Mouse (Mus musculus): ENCODE measurements around the gene Gm28048.

Gm28048 gene

DNA sequence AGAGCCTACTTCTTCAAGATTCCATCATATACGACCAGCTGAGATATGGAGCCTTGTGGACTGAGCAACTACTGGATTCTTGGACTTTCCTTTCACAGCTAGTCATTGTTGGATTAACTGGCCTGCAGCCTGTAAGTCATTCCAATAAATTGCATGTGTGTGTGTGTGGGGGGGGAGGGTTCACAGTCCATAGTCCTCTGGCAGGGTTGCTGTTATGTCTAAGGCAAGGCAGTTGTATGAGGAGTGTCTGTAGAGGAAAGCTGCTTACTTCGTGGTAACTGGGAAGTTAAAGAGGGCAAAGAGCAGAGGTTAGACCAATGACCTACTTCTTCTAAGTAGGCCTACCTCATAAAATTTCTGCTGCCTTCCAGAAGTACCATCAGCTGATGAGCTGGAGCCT is 98.2 kb downstream of the Gm28048 start:
- no peak for DNase-seq

DNA sequence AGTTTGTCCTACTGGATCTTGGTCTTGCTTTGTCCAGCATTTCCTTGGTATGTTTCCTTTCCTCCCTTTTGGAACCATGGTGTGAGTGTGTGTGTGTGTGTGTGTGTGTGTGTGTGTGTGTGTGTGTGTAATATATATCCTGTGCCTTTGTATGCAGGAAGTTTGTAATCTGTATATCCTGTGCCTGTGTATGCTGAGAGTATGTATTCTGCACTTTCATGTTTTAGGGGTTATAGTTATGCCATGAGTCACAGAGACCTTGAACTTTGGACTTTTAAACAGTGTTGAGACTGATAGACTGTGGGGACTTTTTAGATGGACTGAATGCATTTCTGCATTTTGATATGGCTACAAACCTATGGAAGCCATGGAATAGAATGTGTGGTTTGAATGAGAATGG is 99.0 kb downstream of the Gm28048 start:
- DNase-seq = no peak

DNA sequence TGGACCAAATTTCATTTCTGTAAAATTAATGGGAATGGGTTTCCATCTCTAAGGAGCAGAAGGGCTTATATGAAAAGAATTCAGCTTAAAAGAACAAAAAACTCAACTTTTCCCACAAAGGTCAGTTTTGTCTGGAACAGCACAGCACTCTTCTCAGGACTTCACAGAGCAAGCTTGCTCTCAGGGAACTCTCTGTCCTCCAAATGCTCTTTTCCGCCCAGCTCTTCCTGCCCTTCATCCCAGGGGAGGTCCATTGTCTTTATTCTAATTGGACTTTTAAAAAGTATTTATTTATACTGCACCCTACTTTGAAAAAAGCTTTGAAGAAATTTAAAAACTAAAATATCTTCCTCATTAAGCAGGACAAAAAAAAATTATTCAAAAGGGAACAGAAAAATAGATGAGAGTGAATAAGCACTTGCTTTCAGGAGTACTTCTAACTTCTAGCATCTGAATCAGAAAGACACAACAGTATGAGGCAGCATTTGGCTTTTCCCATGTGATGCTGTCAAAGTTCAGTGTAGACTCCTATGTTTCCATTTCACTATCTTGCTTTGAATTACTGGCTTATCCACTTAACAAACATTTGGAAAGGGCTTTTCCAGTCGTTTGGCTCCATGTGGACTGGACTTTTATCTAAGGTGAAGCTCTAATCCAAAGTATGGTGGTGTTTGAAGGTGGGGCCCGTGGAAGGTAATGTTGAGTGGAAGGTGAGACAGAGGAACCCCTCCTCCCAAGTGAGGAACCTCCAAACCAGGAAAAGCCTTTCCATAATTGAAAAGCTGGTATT is 101.3 kb downstream of the Gm28048 start:
- no peak for DNase-seq

DNA sequence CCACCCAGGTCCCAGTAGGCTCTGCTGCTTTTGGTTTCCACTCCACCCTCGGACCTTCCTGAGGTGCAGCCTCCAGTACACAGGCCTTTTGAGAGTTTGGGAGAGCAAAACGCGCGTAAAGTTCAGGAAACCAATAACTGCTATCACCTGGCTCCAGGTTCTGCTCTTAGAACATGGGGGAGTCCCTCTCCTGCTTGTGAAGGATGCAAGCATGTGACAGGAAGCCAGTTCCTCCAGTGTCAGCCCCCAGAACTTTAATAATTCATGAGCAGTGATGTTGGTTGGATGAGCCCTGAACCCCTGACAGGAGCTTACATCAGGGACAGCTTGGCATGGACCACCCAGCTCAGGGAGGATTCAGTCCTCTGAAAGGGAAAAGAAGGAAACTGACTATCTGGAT is 102.2 kb downstream of the Gm28048 start:
- DNase-seq = no peak

DNA sequence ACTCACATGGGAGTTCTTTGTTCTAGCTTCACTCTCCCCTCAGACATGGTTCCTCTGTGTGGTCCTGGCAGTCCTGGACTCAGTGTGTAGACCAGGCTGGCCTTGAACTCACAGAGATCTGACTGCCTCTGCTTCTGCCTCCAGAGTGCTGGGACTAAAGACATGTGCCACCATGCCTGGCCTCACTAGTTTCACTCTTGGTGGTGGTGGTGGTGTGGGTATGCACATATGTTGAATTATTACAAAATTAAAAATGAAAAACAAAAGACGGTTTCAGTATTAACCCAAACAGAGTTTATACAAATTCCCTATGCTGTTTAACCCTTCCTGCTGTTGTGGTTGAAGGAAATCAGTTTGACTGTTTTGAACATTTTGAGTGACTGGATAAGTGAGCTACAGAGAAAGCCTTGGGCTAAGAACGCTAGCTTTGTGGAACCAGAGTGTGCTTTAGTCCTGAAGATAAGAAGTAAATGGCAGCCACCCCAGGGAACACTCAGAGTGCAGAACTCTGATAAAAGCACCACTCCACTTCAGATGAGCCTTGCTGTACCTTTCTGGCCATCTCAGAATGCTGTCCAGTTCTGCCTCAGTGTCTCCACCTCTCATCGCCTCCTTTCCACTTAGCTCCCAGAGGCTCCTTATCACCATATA is 105.1 kb downstream of the Gm28048 start:
- no peak for DNase-seq

DNA sequence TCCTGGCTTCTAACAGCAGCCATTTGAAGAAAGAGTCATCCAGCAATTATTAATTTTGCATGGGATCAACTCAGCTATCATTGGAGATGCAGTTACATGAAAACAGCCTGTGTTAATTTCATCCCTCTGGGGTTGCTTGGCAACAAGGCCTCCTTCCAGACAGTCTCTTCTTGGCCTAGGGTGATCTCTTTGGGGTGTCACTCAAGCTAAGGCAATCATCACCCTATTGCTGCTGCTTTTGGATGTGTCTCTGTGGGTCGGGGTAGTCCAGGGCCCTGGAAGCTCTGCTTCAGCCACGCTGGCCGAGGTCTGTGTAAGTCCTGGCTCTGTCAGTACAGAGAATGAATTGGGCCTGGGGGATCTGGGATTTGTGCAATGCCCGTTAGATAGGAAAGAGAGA is 106.6 kb downstream of the Gm28048 start:
- no peak for DNase-seq

DNA sequence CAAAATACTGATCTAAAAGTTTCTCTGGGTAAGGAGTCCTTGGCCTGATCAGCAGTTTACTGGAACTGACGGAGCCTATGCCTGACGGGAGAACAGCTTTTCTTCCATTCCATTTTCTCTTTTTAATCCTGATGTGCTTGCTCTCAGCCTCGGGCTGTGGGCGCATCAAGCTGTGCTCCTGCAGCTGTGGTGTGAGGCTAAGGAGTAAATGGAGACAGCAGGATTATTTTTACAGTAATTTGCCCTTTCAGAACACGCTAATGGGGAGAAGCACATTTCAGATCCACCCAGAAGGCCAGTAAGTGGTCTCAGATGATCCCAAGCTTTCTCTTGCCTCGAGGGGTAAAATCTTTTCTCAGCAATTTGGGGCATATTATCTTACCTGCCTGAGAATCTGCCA is 107.1 kb downstream of the Gm28048 start:
- DNase-seq = no peak

DNA sequence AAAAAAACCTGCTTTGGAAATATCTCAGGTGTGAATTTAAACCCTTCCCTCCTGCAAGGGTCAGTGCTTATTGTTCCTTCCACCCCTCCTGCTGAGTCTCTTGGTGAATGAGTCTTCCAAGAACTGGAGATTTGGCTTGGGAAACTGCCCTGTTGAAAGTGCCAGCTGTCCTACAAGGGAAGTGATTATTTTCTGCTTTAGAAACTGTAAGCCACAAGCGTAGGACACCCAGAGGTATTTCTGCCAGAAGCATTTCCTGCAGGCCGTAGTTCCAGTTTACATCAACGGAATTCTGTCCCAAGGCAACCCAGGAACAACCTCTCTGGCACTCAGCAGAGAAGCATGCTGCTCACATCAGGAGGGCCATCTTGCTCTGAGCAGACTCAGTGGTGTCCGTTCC is 108.5 kb downstream of the Gm28048 start:
- DNase-seq = peak; percentile 21 to 33

DNA sequence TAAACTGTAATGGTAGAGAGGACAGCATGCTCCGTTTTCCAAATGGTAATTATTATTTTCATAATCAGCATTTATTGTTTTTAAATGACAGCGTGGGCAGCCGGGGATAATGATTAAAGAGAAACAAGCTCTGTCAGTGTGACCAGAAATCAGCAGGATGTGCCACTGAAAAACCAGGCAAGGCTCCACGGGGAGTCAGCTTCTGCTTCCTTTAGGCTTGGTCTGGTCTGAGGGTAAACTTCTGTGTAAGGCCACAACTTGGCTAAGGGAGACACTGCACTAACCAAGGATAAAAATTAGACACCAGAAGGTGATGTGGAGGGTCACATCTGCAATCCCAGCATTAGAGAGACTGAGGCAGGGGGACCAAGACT is 109.6 kb downstream of the Gm28048 start:
- no peak for DNase-seq

DNA sequence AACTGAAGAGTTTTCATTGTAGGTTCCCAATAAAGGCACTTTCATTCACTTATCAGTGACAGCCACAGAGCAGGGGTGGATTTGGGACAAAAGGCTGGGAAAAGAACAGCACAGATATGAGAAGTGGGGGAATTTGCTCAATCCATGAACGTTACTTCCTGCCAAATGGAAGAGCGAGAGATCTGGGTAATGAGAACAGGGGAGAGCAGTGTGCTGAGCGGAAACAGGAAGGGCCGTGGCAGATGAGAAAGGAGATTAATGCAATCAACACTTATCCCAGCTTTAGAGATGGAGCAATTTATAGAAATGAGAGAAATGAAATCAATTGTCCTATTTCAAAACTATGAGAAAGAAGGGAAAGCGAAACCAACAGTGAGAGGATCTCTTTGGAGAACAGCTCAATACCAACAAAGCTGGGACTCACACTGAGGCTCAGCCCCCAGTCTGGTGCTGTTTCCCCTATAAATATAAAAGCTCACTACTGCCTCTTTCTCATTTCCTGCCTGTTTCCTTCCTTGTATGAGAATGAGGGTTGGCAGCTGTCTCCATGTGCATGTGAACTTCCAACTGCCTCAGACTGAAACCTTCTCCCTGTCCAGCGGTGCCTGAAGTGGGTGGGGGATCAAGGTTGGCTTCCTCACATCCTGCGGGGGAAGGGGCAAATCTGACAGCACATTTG is 110.1 kb downstream of the Gm28048 start:
- peak; percentile 24 to 39 for DNase-seq

DNA sequence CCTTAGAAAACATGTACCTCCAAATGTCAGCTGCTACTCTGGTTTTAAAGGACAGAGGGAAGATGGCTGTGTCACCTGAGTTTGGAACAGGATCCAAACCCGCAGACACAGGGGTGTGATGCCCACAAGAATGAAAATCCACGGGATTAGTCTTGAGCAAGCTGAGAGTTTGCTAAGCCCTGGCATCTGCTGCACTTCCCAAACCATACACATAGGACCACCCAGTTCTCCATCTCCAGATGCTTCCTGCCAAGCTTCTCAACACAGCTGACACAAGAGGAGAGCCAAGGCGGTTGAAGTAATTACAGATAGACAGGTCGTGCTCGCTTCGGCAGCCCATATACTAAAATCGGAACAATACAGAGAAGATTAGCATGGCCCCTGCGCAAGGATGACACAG is 113.3 kb downstream of the Gm28048 start:
- no peak for DNase-seq

DNA sequence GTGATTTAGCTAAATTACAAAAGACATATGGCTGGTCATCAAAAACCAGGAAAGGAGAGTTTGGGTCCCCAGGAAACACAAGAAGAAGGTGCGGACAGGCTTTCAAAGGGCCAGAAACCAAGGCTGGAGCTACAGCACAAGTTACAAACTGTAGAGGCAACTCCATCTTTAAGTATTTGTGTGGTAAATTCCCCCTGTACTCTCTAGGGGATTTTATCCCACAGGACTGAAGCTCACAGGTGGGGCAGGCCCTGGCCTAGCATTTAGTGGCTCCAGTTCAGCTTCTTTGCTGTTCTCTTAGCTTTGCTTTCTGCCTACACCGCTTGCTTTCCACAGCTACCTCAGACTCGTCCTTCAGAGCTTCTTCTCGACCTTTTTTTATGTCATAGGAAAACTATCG is 114.2 kb downstream of the Gm28048 start:
- no peak for DNase-seq

DNA sequence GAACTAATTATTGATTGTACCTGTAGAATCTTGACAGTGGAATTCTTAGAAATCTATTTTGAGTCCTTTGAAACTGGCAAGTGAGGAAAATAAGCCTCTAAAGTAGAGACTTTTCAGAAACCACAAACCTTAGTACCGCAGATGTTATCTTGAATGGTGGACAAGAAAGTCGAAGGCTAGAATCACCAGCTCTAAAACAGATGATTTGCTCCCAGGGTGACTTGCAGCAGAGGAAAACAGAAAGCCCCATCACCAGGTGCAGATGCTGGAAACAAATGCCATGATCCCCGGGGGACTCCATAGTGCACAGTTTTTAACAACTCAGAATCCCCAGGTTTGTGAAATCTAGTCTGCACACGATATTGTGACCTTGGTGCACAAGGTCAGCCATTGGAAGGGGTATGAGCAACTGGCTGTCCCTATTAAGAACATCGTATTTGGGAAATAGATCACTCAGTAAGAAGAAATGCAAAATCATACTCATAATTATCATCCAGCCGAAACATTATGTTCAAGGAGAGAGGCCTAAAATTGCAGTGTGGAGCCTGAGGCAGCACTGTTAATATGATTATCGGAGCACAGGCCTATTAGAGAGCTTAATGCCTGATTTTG is 116.1 kb downstream of the Gm28048 start:
- no peak for DNase-seq

DNA sequence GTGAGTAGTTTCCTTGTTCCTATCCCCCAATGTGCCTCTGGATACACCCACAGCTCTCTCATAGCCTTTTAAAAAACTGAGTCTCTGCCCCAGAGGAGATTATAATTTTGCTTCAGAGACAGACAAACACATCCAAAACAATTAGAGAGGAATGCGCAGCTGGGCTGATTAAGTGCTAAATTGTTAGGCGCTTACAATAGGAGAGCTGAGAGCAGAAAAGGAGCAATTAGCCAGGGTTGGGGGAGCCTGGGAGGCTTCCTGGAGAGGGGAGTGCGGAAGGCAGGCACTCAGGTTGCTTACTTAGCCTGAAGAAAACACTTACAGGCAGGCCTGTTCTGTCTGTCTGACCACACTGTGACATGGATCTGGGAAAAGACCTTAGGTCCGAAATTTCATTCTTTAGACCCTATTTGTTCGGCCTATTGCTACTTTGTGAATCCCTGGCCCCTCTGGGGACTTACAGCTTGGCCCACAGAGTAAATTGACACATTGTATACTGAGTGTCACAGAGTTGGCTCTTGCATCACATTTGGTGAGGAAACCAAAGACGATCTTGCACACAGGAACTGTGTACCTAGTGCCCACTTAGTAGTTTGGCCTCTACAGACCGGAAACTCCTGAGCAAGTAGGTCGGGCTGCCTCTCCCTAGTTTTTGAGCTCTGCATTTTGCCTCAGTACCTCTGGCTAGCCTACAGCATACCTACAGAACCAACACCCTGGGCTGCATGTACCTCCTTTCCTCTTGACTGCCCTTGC is 117.4 kb downstream of the Gm28048 start:
- DNase-seq = peak in 1 of 2 experiments; percentile 30

DNA sequence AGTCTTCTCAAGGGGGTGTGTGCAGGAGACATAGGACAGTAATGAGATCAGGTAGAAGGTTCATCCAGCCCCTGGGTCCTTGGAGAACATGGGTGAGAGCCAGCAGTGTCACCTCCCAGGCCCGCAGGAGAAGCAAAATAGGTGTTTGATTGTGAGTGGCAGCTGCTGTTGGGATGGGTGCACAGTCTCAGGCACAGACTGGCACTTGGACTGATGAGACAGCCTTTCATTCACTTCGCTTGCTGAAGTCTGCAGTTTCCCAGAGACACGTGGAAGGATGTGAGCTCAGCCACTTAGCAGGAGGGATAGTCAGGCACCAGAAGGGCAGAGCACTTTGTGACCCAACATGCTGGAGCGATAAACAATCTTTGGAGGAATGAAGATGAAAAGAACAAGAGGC is 118.3 kb downstream of the Gm28048 start:
- DNase-seq = no peak

DNA sequence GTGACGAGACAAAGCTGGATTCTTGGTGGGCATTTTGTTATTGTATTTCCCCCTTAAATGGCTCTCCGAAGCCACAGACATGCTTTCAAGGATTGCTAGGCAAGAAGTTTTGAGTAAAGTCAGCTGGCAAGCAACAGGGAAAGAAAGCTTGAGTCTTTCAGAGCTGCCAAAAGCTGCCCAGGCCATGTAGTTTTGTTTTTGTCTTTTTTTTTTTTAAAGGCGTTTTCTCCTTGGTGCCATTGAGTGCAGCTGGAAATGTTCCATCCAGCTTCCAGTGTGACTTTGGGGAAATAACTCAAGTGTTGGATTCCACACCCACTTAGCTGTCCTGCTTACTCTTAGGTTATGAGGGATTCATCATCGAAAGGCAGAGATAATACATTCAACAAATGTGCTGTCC is 120.6 kb downstream of the Gm28048 start:
- no peak for DNase-seq

DNA sequence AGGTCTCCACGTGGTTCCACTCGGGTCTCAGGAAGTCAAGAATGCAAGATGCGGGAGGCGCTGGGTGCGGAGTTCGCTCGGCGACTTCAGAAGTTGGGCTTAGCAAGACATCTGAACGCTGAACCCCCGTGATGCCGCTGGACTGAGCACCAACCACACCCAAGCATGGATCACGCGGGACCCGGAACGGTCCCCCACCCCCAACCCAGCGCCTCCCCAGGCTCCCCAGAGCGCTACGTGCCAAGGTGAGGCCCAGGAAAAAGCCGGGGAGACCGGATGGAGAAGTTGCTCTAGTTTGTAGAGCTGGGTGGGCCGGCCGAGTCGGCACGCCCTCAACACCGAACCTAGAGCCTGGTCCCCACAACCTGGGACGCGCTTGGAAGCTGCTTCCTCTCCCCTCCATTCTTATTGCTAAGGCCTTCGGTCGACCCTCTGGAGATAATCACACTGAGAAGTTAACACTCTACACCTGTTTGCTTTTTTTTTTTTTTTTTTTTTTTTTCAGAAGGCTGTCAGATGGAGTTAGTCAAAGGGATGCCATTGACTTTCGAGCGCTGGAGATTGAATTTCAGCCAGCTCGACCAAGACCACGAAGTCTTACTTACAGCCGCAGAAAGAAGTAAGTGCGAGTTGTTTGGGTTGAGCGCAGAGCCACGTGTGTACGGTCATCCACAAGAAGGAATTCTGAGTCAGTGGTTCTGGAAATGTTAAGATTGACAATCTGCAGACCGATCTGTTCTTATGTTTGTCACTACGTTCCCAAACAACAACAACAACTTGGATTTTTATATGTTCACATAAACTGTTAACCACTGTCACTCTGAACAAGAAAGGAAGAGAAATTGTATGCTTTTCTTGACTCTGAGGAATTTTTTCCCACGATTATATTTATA is 121.3 kb downstream of the Gm28048 start, which contains the start of gene B3gnt2:
B3gnt2 (minus strand) TSS at position 627 of the 893 bp plus-strand sequence.
- peak; percentile 68 to 75 for DNase-seq

DNA sequence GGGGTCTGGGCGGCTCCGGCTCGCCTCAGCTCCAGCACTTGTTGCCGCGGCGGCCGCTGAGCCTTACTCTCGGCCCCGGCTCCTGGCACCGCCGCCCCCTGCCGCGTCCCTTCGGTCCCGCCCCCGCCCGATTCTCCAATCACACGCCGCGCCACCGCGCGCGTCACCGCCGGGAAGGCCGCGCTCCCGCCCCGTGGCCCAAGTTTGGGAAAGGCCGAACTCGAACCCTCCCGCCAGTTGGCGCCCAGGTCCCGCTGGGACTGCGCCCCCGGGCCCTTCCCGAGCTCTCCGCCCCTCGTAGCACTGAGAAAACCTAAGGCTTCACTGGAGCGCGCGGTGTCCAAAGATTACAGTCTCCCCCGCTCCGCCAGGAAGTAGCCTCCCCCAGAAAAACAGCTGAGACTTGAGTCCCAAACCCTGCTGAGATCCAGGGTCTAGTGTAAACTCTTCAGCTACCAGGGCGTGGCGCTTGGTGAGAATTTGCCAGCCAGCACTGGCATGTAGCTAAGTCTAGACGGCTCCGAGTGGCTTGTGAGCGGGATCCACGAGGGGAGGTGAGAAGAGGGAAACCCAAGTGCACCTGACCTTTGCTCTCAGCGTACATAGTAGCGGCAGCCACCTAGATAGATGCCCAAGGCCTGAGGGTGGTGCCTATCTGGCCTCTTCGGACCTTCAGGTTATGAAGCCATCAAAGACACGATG is 122.1 kb downstream of the Gm28048 start:
- DNase-seq = peak; percentile 93 to 95

DNA sequence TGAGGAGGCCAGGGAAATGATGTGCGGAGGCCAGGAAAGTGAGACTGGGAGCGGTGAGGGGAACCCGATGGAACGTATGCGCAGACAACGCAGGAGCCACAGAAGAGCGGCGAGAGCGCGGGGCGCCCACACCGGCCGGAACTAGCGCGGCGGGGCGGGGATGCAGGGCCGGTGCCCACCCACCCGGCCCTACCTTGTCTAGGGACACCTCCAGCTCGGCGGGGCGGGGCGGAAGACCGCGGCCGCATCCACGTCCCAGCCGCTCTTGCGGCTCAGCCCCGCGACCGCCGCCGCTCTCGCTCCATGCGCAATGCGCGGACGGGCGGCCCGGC is 122.6 kb downstream of the Gm28048 start:
- DNase-seq = no peak

DNA sequence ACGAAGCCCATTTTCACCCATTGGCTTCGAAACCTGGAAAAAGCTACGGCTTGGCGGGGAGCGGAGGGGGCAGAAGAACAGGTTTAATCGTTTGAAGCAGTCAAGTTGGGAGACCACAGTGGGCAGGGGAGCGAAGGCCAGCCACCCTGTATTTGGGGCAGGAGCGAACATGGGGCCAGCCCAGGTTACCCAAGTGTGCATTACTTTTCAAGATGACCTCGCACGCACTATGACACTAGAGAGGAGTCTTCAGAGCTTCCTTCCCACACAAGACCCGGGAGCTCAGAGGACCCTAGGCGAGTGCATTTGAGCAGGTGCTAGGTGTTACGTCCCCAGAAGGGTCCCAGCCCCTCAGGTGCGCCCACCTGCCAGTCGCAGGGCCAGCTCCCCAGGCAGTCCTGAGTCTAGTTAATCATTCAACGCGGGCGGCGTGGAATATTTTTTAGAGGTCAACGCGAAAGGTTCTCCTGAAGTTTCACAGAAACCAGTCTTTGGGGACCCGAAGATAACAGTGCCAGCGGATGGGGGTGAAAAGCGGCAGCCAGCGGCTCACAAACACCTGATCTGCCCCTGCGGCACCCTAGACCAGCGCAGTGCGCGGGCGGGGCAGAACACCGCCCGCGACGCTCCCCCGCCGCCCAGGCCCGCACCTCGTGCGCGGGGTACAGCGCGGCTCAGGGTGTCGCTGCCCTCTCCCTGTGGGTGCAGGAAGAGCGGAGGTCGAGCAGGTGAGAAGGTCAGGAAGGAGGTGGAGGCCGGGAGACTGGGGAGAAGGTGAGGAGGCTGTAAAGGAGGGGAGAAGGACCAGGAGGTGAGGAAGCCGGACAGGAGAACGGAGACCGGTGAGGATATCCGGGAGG is 123.2 kb downstream of the Gm28048 start:
- peak; percentile 34 to 38 for DNase-seq
